ENCODE assay signal across 19 mouse cellular contexts in the genomic region with DNA sequence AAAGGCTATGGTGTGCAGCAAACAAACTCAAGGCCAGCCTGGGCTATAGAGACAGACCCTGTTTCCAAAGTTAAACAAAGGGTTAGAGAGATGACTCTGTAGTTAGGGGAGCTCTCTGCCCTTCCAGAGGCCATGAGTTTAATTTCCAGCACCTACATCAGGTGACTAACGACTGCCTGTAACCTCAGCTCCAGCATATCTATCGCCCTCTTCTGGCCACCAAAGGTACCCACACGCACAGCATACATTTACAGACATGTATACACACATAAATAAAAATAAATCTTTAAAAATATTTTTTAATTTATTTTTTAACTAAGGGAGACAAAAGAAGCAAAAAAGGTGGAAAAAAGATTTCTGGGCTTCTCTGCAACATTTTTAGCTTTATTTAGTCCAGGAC. TPM values are rescaled to one million over a fixed set of nuclear protein-coding genes. Genes with fewer than 3 reads are reported as not detected.
DNase-seq lines count a peak whose midpoint lies in the region; TF ChIP-seq lines count a peak whose summit lies in the region.
"Had no signal": no experiment of that assay in that cellular context is flagged by ENCODE, and none has a peak within 500 bp of the region (broad histone marks: within the 10 kb centered on the region; RNA-seq: fewer than 3 reads in every experiment).

No protein-coding gene starts in this region.

- no peaks in the 10 kb centered on the region for H3K9me3 ChIP-seq in E14TG2a.4 (ENCODE audit: low read length)
- H3K9me3 ChIP-seq in forebrain, embryonic 10.5 days: no peaks in the 10 kb centered on the region
- H3K9me3 ChIP-seq: embryonic facial prominence, embryonic 13.5 days; G1E; heart, embryonic 12.5 days had no signal

- peaks cover 66% of the 10 kb centered on the region for H3K4me1 ChIP-seq in E14TG2a.4 (replicated peaks; ENCODE audit: low read depth, low read length)
- H3K4me1 ChIP-seq in forebrain, embryonic 10.5 days: peaks cover 13% of the 10 kb centered on the region; the same call in 1 of the 2 replicates
- H3K4me1 ChIP-seq: heart, embryonic 12.5 days had no signal

- 90% methylated on average over 3 of the region's 3 CpGs for WGBS in forebrain, embryonic 10.5 days

- no peak overlapping the region for H3K4me3 ChIP-seq in gastrocnemius, adult 2 months
- H3K4me3 ChIP-seq in left cerebral cortex, adult 2 months: no peak overlapping the region
- H3K4me3 ChIP-seq in E14TG2a.4 (replicated peaks; ENCODE audit: low read length): no peak overlapping the region
- H3K4me3 ChIP-seq in forebrain, embryonic 10.5 days: no peak overlapping the region
- H3K4me3 ChIP-seq: embryonic facial prominence, embryonic 13.5 days; heart, embryonic 12.5 days had no signal

- H3K27ac ChIP-seq in gastrocnemius, adult 2 months: no peak overlapping the region
- no peak overlapping the region for H3K27ac ChIP-seq in left cerebral cortex, adult 2 months
- H3K27ac ChIP-seq in forebrain, embryonic 10.5 days: no peak overlapping the region
- H3K27ac ChIP-seq: embryonic facial prominence, embryonic 13.5 days had no signal

- H3K36me3 ChIP-seq in E14TG2a.4 (ENCODE audit: insufficient read depth, low read length): no peaks in the 10 kb centered on the region
- no peaks in the 10 kb centered on the region for H3K36me3 ChIP-seq in forebrain, embryonic 10.5 days (replicated peaks)
- H3K36me3 ChIP-seq: embryonic facial prominence, embryonic 13.5 days; G1E; heart, embryonic 12.5 days had no signal

- TF ChIP-seq CTCF in gastrocnemius, adult 2 months (IDR thresholded peaks at IDR 0.05): peak; percentile 26; the same call in 1 of the 2 replicates
- peak; percentile 3 for TF ChIP-seq CTCF in left cerebral cortex, adult 2 months (IDR thresholded peaks at IDR 0.05)
- peak; percentile 90 for TF ChIP-seq CTCF in E14TG2a.4 (conservative IDR thresholded peaks at IDR 0.05; ENCODE audit: low read length)

- no peaks in the 10 kb centered on the region for H3K27me3 ChIP-seq in E14TG2a.4 (ENCODE audit: insufficient read depth, low read length)
- no peaks in the 10 kb centered on the region for H3K27me3 ChIP-seq in forebrain, embryonic 10.5 days (ENCODE audit: poor library complexity, severe bottlenecking)
- H3K27me3 ChIP-seq: embryonic facial prominence, embryonic 13.5 days; heart, embryonic 12.5 days had no signal

- no peak for DNase-seq in gastrocnemius, adult 2 months
- DNase-seq in gastrocnemius, postnatal 14 days: no peak
- DNase-seq in left cerebral cortex, adult 2 months (ENCODE audit: extremely low spot score in 1 of 2, low spot score in 2 of 2): no peak
- no peak for DNase-seq in left cerebral cortex, adult 11 months (ENCODE audit: low spot score)
- peak; percentile 81 for DNase-seq in R1 (ENCODE audit: low read depth, low spot score)
- DNase-seq in forebrain, embryonic 10.5 days (ENCODE audit: extremely low spot score, low spot score): no peak
- DNase-seq in cerebellum, adult 11-12 months: no peak
- DNase-seq: adrenal gland, adult 8-10 months; cerebellum, adult 2 months; heart, postnatal 36 days; kidney, adult 2 months; lung, adult 18-20 months; midbrain, embryonic 14.5 days; right cerebral cortex, postnatal 4 days; thymus, adult 18-20 months had no signal

- intact Hi-C loops in gastrocnemius, adult 2 months (cut with DNase I): no loop called here
- intact Hi-C loops in gastrocnemius, postnatal 14 days (cut with DNase I; ENCODE audit: low total_unique reads): no loop called here
- intact Hi-C loops in left cerebral cortex, adult 2 months (cut with DNase I): no loop called here

RNA-seq across cellular contexts. Expression of a gene that starts 59.7 kb away (rescaled TPM):
- 10 to 100 TPM; 50.3 to 69.0 TPM for total RNA-seq in gastrocnemius, adult 2 months (2021)
- total RNA-seq in gastrocnemius, postnatal 14 days (2021): 10 to 100 TPM; 54.3 to 61.5 TPM
- 100 to 1,000 TPM; 124 to 128 TPM for total RNA-seq in left cerebral cortex, adult 2 months (2021)
- 560 and 574 TPM in 2 replicates for polyA plus RNA-seq in forebrain, embryonic 10.5 days (2016; fragmentation: Nextera tagmentation; extraction: Ambion mirVana)

Comparison
In these comparisons a context has a peak if more than half of its experiments do, and no peak if none do; other contexts are left out.
1. CTCF ChIP-seq: peak in every context shown above with its lines; median percentile 90 in E14TG2a.4; 26 in gastrocnemius, adult 2 months; 3 in left cerebral cortex, adult 2 months.